Mouse (Mus musculus) small intestine, adult 2 months (tissue): Measurements from ENCODE around the gene Cdan1. TPM values are rescaled to one million over a fixed set of nuclear protein-coding genes. Genes with fewer than 3 reads are reported as not detected.
A peak's percentile ranks its signal among the peaks of the same experiment; 100 is the strongest.

ENCODE experiments used
- H3K27ac ChIP-seq: fragments of 200-500 bp; 2 replicates; pipeline ENCODE4 v1.5.1; 2012; ENCODE audit warnings: low read depth, low read length, control low read depth, inconsistent platforms; ENCODE audit not compliant: insufficient read depth
- H3K27me3 ChIP-seq: fragments of 200-500 bp; 2 replicates; pipeline ENCODE4 v1.6.1; 2012; ENCODE audit warnings: mild to moderate bottlenecking, moderate library complexity, low read length, inconsistent platforms; ENCODE audit not compliant: control insufficient read depth, insufficient read depth
- H3K36me3 ChIP-seq: fragments of 200-500 bp; 2 replicates; pipeline ENCODE4 v1.6.1; 2012; ENCODE audit warnings: mild to moderate bottlenecking, low read length, control low read depth, inconsistent platforms; ENCODE audit not compliant: control insufficient read depth, insufficient read depth
- H3K4me1 ChIP-seq: fragments of 200-500 bp; 2 replicates; pipeline ENCODE4 v1.6.1; 2012; ENCODE audit warnings: low read length, inconsistent platforms, mixed read lengths; ENCODE audit not compliant: control insufficient read depth, insufficient read depth, insufficient read length
- H3K4me3 ChIP-seq: fragments of 200-500 bp; 2 replicates; pipeline ENCODE4 v1.5.1; 2012; ENCODE audit warnings: low read depth, mild to moderate bottlenecking, control low read depth, inconsistent platforms, low read length, moderate library complexity
- CTCF ChIP-seq: fragments of 200-500 bp; IDR thresholded peaks from 2 replicates; pipeline ENCODE4 v1.5.1; 2012; ENCODE audit warnings: low read depth, mild to moderate bottlenecking, control low read depth, inconsistent platforms, low read length, moderate library complexity, mixed read lengths; ENCODE audit not compliant: insufficient replicate concordance, insufficient read length; ENCODE audit errors: extremely low read depth
- POLR2A ChIP-seq: fragments of 200-500 bp; IDR thresholded peaks from 2 replicates; pipeline ENCODE4 v1.6.1; 2012; ENCODE audit warnings: low read depth, mild to moderate bottlenecking, control low read depth, inconsistent platforms, low read length, moderate library complexity
- WGBS: fragments of 180-500 bp; shearing (Covaris S2); methylation state at CpG from one replicate; pipeline ENCODE4 v1.1.7; 2018; 5-methylcytosine and 5-hydroxymethylcytosine counted together
- polyA plus RNA-seq: library from polyadenylated mRNA; depleted of rRNA; stranded (reverse); fragments of >200 nt; gene quantifications from 2 replicates; pipeline ENCODE4 v1.2.3, GENCODE M21; 2012

Gene Cdan1
- polyA plus RNA-seq, 1 experiment: 19.8 TPM

GRCm38 (mm10) chr2:120866561-120866960, 16.6 kb upstream of the Cdan1 start:
- TF ChIP-seq POLR2A (no peak), CTCF (peak; percentile 70; the same call in 1 of the 2 replicates)
- Histone ChIP-seq H3K4me3 (no peak overlapping the region), H3K27ac (no peak overlapping the region), H3K36me3 (peaks cover 33% of the 10 kb centered on the region), H3K4me1 (no peaks in the 10 kb centered on the region), H3K27me3 (no peaks in the 10 kb centered on the region)
- WGBS: 0% methylated on average over 1 of the region's 1 CpGs

- Histone ChIP-seq H3K27ac (no peak overlapping the region), H3K4me3 (no peak overlapping the region), H3K36me3 (peaks cover 29% of the 10 kb centered on the region), H3K27me3 (no peaks in the 10 kb centered on the region), H3K4me1 (no peaks in the 10 kb centered on the region)
- TF ChIP-seq CTCF: no peak
- no peak for TF ChIP-seq POLR2A
- WGBS: 98% methylated on average over 1 of the region's 1 CpGs
Observed at GRCm38 (mm10) chr2:120863389-120863788, 13.5 kb upstream of the Cdan1 start.

GRCm38 (mm10) chr2:120860699-120861098, 10.8 kb upstream of the Cdan1 start:
- 81% methylated on average over 1 of the region's 1 CpGs for WGBS
- TF ChIP-seq POLR2A (no peak), CTCF (no peak)
- Histone ChIP-seq H3K36me3 (peaks cover 22% of the 10 kb centered on the region), H3K27ac (no peak overlapping the region), H3K4me3 (no peak overlapping the region), H3K4me1 (no peaks in the 10 kb centered on the region), H3K27me3 (no peaks in the 10 kb centered on the region)

- TF ChIP-seq CTCF (no peak), POLR2A (no peak)
- Histone ChIP-seq H3K36me3 (peaks cover 9% of the 10 kb centered on the region), H3K27me3 (no peaks in the 10 kb centered on the region), H3K4me3 (no peak overlapping the region), H3K27ac (no peak overlapping the region), H3K4me1 (no peaks in the 10 kb centered on the region)
- WGBS: 82% methylated on average over 3 of the region's 3 CpGs
Observed at GRCm38 (mm10) chr2:120858131-120858530, 8.2 kb upstream of the Cdan1 start.

GRCm38 (mm10) chr2:120853151-120853550, 3.2 kb upstream of the Cdan1 start:
- Histone ChIP-seq H3K27me3 (no peaks in the 10 kb centered on the region), H3K36me3 (no peaks in the 10 kb centered on the region), H3K4me1 (peaks cover 5% of the 10 kb centered on the region; the same call in 1 of the 2 replicates), H3K27ac (no peak overlapping the region), H3K4me3 (no peak overlapping the region)
- 38% methylated on average over 3 of the region's 3 CpGs for WGBS
- TF ChIP-seq CTCF (no peak), POLR2A (no peak)

GRCm38 (mm10) chr2:120852626-120853025, 2.7 kb upstream of the Cdan1 start:
- Histone ChIP-seq H3K36me3 (no peaks in the 10 kb centered on the region), H3K27me3 (no peaks in the 10 kb centered on the region), H3K27ac (no peak overlapping the region), H3K4me3 (no peak overlapping the region), H3K4me1 (peaks cover 5% of the 10 kb centered on the region; the same call in 1 of the 2 replicates)
- WGBS: 14% methylated on average over 1 of the region's 1 CpGs
- no peak for TF ChIP-seq POLR2A
- TF ChIP-seq CTCF: no peak

GRCm38 (mm10) chr2:120850424-120851082, 625 bp upstream of the Cdan1 start, which contains the start of gene Ttbk2:
Gene Ttbk2 (minus strand): TSS chr2:120850604.
- Histone ChIP-seq H3K36me3 (no peaks in the 10 kb centered on the region), H3K4me3 (peak within 1 kb of the TSS; percentile 91), H3K27ac (no peak within 1 kb of the TSS), H3K27me3 (no peaks in the 10 kb centered on the region), H3K4me1 (peaks cover 5% of the 10 kb centered on the region; the same call in 1 of the 2 replicates)
- TF ChIP-seq CTCF (no peak), POLR2A (no peak)
- WGBS: 1% methylated on average over 35 of the region's 39 CpGs

GRCm38 (mm10) chr2:120845280-120845679, 4.6 kb downstream of the Cdan1 start:
- no peaks in the 10 kb centered on the region for H3K4me1 ChIP-seq
- no peaks in the 10 kb centered on the region for H3K36me3 ChIP-seq
- H3K27ac ChIP-seq: no peak overlapping the region
- H3K27me3 ChIP-seq: no peaks in the 10 kb centered on the region
- no peak for TF ChIP-seq CTCF
- TF ChIP-seq POLR2A: no peak
- WGBS: 98% methylated on average over 1 of the region's 1 CpGs
- H3K4me3 ChIP-seq: no peak overlapping the region
